Mouse (Mus musculus): Measurements from ENCODE around the gene Ttll2.
"Not testable (repeated sequence)": the region's sequence is repeated elsewhere in the genome, so short reads cannot be mapped to it uniquely, and the experiment has no call there.

- TF ChIP-seq CTCF (conservative IDR thresholded peaks at IDR 0.05; ENCODE audit: insufficient read depth, insufficient read length, low read depth, low read length); POLR2A (IDR thresholded peaks at IDR 0.05; ENCODE audit: low read depth, low read length): not testable (repeated sequence)
Observed at GRCm38 (mm10) chr17:7359806-7360205, 7.3 kb upstream of the Ttll2 start.
